Mouse (Mus musculus): ENCODE measurements at regions not wholly inside any gene's neighbourhood (a gene's known extent, or its start where the extent isn't known, plus 50 kb on each side); places are given as distances from the start of the nearest gene placed in this dataset.
"Not testable (repeated sequence)": the region's sequence is repeated elsewhere in the genome, so short reads cannot be mapped to it uniquely, and the experiment has no call there.

DNA sequence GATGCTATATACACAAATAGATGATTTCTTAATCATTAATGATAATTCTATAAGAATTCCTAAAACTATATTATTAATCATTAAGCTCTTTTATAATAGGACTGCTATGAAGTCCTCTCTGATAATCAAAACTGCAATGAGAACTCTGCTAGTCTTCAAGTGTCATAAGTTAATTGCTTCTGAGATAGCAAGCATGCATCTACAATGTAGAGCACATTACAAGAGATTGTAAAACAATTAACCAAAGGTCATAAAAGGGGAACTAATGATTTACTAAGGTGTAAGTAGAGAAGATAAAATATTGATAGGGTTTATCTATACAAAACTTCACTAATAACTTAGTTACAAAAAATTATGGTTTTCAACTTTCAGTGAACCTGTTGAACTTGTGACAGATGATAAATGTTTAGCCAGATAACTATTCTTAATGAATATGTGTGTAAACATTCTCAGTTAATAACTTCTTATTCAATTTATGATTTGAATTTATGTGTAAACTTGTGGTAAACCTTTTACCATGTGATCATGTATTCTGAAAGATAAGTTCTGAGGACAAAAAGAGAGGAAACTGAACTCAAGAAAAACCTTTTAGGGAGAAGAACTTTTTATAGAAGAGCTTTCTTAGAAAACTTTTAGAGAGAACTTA, 284.8 kb downstream of the Plod2 start:
- intact Hi-C loops (cut with DNase I): no loop called here
- DNase-seq (ENCODE audit: low spot score): no peak

DNA sequence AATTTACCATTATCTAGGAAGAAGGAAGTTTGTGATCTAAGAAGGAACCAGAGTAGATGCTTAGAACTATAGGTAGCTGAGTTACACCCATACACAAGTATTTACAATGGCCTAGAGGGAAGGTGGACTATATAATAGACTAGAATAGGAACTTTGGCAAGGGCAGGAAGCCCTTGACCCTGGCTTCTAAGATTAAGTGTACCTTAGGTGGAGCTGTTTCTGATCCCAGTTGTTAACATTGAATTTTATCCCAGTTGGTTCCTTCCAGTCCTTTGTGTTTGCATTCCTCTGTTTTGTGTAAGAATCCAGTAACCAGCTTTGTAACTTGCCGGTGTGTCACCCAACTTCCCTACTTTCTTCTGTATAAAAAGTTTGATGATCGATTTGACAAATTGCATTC, 294.1 kb downstream of the Plod2 start:
- intact Hi-C loops (cut with DNase I); DNase-seq (ENCODE audit: low spot score): not testable (repeated sequence)

DNA sequence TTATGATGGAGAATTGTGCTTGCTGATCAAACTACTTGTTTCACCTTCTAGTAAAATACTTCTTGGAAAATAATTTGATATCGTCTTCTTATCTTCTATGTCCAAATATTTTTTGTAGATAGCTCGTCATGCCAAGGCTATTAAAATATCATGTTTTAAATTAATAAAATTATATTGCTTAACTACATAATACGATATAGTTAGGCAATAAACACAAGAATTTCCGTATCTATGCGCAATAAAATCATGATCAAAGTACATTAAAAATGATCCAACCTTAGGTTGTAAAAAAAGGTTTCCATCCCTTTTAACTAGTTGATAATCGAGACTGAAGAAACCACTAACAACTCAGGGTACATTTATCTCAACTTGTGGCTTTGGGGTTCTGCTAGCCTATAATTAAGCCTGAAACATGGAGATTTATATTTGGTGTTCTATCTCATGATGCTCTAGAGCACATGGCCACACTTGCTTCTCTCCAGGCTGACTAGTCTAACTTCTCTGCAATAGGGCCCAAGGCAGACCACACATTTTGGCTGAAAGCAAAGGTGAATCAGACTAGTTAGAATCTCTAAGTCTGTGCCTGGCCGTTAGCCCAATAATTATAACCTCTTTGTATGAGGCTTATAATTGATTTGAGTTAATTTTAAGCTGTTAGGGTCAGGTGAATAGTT, 314.5 kb downstream of the Plod2 start:
- no peak for DNase-seq (ENCODE audit: low spot score)

DNA sequence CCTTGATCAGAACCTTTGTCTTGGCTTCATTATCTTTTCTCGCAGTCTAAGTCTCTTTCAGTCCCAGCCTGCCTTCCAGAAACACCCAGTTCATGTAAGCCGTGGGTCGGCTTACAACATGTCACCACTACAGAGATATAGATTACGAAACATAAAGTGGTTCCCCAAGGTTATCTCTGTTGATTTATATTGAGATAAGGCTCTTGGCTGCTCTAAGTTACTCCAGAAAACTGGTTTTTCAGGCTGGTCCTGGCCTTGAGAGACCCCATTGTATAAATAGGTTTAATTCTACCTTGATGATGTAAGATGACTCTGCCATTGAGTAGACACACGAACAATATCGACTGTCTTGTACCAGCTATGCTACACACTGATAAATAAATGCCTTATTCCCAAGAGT, 323.8 kb downstream of the Plod2 start:
- DNase-seq (ENCODE audit: low spot score): no peak
- intact Hi-C loops (cut with DNase I): no loop called here

More for the DNA sequence above, 314.5 kb downstream of the Plod2 start:
- intact Hi-C loops (cut with DNase I): no loop called here

DNA sequence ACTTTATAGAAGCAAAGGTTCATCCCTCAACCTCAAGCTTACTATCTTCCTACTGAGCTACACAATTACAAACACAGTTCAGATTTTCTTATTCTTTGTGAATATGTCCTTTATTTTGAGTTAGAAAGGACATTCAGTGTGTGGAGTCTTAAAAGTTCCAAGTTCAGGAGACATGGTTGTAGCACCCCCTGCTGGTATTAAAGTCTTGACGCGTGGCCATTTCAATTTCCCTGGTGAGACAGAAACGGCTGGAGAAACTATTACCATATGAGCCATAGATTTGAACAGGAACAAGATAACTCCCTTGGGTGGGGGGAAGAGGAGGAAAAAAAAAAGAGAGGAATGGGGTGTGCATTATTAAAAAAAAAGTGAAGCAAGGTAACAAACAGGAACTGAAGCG, 336.6 kb downstream of the Plod2 start:
- DNase-seq (ENCODE audit: low spot score): no peak

DNA sequence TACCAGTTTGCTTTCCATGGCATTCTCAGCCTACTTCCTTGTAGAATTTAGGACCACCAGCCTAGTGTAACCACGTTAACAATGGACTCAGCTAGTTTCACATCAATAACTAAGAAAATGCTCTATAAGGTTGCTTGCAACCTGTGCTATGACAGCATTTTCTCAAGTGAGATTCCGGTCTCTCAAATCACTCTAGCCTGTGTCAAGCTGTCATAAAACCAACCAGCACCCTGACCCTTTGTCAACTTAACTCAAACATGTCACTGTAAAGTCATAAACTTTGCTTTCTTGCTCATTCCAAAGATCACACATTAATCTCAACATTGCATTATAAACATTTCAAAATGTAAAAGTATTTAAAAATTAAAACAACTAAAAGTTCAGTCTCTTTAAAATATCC, 337.8 kb downstream of the Plod2 start:
- intact Hi-C loops (cut with DNase I): loop anchor here (2.0 to 10.0 kb wide), 3 partner anchors 265 to 735 kb away; no protein-coding TSS in a partner anchor
- no peak for DNase-seq (ENCODE audit: low spot score)

More for the DNA sequence above, 336.6 kb downstream of the Plod2 start:
- intact Hi-C loops (cut with DNase I): loop anchor here (2.0 to 10.0 kb wide), 3 partner anchors 264 to 734 kb away; no protein-coding TSS in a partner anchor

DNA sequence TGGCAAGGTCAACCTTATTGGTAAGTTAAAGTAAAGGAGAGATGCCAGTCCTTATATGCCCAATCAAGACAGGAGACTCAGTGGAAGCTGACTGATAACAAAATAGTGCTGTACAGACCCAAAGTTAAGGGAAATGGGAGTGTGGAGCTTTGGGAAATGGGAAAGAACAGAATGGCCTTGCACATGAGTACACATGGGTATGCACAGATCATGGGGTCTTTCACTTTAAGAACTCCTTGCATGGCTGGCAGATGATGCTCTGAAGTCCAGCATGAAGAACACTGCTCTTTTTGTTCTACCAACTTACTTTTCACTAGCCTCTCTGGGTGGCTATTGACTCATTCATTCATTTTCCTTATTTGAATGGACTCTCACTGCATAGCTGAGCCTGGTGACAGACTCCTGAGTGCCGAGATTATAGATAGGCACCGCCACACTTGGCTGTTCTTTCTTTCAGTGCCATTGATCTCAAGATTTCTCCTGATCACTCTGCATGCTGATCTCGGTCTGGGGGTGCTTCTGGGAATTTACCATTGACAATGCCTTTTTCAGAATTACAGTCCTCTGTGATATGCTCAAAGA, 340.3 kb downstream of the Plod2 start:
- intact Hi-C loops (cut with DNase I): no loop called here
- no peak for DNase-seq (ENCODE audit: low spot score)

DNA sequence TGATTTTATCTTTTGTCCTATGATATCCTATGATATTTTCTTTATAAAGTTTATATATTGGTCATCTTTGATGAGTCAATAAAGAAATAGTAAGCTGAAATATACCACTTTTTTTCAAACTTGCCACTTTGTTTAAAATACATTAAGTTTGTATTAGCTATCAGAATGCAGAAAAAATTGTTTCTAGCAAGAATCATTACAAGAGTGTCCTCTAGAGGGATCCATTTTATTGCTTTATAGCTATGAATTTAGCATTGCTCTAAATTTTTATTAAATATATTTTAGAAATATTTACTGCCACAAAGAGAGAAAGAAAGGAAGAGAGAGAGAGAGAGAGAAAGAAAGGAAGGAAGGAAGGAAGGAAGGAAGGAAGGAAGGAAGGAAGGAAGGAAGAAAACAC, 348.0 kb downstream of the Plod2 start:
- intact Hi-C loops (cut with DNase I): no loop called here

DNA sequence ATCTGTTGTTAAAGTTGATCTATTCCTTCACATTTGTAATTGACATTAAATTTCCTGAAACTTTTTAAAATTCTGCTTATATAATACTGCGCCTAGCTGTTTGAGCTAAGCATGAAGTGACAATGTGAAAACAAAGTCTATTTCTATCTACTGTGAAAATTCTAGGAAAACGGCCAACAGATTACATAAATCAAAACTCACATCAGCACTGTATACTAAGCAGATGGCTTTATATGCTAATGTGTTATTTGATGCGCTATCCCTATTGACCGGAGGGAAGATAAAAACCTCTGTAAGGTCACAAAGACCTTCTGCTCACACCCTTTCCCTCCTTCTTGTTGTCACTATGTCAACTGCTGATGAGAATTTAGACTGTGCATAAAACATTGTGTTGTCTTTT, 357.7 kb downstream of the Plod2 start:
- intact Hi-C loops (cut with DNase I): no loop called here
- no peak for DNase-seq (ENCODE audit: low spot score)

More for the DNA sequence above, 348.0 kb downstream of the Plod2 start:
- no peak for DNase-seq (ENCODE audit: low spot score)

DNA sequence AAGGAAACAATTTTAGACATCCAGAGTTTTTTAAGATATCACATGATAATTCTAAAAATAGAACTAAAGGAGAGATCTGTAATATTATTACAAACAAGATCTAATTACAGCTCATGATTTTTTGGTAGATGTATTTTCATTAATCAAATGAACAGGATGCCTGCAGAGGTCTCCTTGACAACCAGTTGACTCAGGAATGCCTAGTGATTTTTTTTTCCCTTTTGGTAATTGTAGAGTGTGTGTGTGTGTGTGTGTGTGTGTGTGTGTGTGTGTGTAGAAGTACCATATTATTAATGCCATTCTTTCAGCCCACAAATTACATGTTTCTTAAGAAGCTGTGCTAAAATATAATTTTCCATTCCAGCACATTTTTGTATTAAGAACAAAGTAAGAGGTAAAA, 365.1 kb downstream of the Plod2 start:
- no peak for DNase-seq (ENCODE audit: low spot score)
- intact Hi-C loops (cut with DNase I): no loop called here

DNA sequence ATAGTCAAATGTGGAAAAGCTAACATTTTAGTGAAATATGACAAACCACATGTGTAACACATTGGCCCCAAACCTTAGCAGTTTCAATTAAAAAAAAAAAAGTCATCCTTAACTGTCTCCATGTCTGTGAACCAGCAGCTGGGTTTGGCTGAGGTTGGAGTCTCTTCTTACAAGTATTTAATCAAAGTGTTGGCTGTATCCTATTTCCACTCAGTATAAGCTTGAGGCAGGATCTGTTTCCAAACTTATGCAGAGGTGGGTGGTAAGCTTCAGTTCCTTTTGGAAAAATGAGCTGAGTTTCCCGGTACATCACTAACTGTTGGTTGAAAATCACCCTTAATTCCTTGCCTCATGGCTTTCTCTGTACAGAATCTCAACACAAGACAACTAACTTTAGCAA, 377.4 kb downstream of the Plod2 start:
- intact Hi-C loops (cut with DNase I): no loop called here
- no peak for DNase-seq (ENCODE audit: low spot score)

DNA sequence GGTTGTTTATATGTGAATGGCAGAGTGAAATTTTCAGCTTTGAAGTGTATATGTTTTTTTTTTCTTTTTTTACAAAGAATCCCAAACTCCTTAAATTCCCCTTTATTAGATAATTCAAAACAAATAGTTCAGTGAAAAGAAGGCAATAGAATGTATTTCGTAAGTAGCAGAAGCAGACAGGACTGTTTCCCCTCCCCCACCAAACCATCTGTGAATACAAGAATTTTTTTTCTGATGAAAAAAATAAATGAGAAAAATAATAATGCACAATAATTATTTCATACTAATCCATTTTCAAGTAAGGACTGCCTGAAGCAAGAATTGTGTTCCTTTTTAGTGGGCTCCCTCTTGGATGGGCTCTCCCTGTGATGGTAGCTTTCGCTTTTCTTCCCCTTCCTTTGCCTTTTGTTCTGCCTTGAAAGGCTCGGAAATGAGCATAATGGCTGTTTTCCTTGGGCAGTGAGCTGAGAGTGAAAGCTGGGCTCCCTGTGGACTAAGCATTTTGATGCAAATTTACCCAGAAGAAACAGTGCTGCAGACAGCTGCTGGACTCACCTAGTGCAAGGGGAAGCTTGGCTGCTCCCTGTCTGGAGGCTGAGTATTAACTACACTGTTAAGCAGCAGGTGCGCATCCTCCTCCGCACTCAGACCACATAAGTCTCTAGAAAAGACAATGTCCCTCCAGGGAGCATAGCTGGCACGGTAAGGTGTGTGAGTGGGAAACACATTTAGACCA, 388.4 kb downstream of the Plod2 start:
- DNase-seq (ENCODE audit: low spot score): no peak
- intact Hi-C loops (cut with DNase I): no loop called here

DNA sequence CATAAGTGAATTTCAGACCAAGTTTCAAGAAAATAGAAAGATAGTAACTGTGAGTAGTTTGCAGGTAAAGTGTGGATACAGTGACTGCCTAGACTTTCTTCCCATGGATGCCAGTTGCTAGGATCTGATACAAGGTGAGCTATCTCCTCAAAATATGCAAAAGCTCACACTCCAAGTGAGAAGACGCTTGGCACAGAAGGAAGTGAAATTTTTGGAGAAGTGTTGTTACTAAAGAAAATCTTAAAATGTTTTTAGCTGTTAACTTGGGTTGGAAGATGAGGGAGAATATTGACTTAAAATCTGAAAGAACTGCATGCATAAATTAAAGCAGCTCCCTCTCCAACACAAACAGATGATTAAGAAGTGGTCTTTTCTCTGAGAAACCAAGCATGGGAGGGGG, 395.8 kb downstream of the Plod2 start:
- intact Hi-C loops (cut with DNase I): no loop called here

DNA sequence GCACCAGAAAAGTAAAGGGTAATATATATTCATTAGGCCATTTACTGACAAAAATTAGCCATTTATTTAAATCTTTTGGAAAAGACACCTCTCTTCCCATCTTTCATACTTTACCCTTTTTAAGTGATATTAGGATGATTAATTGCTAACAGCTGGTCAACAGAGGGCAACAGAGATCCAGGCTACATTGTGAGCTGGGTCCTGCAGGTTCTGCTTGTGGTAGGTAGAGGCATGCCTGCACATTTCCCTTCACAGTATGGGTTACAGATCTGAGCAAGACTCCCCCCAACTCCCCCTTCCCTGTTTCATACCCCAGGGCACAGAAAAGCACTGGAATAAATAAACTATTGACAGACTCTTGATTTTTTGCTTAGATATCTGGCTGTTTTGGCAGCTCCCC, 408.1 kb downstream of the Plod2 start:
- no peak for DNase-seq (ENCODE audit: low spot score)
- intact Hi-C loops (cut with DNase I): no loop called here

More for the DNA sequence above, 395.8 kb downstream of the Plod2 start:
- DNase-seq (ENCODE audit: low spot score): no peak

DNA sequence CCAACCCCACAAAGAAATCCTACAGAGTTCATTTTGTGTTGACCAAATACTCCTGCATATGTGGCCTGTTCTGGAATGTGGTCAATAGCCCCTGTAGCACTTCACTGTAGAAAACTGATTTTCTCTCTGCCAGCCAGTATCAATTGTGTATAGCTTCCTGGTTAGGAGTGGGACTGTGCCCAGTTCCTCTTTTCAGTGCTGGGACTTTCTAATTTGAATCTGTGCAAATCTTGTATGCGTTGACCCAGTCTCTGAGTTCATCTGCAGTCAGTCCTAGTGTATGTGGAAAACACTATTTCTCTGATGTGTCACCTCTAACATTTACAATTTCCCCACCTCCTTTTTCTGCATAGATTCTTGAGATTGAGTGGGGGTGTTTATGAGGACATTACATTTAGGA, 421.3 kb downstream of the Plod2 start:
- no peak for DNase-seq (ENCODE audit: low spot score)
- intact Hi-C loops (cut with DNase I): no loop called here

DNA sequence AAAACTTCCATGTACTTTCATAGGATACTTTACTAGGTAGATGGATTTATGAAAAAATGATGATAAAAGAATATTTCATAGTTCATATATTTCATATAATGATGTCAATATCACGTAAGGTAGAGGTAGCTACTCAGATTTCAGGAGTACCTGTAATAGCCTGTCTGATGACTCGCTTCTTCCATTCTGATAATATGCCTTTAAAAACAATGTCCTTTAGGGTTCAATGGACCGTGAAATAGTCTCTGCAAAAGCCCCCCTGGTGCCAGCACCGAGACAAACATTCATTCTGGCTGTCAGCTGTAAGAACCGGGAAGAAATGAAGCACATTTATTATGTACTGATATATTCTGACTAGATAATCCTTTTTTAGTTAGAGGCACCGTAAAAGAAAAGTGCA, 449.7 kb downstream of the Plod2 start:
- intact Hi-C loops (cut with DNase I): no loop called here
- no peak for DNase-seq (ENCODE audit: low spot score)

DNA sequence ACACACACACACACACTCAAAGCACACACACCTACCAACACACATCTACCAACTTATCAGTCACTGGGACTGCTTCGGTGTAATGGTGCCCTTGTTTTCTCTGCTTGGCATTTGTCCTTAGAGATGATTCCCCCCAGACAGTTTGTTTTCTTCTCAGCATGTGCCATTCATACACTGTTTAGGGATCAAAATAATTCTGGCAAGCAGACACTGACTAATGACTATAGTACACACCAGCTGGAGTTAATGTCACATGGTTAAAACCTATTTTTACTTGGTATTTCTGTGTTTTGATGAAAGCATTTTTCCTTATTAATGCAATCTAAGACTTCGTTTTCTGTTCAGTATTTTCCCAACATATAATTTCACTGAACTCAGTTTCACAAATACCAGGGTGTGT, 454.1 kb downstream of the Plod2 start:
- intact Hi-C loops (cut with DNase I): no loop called here

DNA sequence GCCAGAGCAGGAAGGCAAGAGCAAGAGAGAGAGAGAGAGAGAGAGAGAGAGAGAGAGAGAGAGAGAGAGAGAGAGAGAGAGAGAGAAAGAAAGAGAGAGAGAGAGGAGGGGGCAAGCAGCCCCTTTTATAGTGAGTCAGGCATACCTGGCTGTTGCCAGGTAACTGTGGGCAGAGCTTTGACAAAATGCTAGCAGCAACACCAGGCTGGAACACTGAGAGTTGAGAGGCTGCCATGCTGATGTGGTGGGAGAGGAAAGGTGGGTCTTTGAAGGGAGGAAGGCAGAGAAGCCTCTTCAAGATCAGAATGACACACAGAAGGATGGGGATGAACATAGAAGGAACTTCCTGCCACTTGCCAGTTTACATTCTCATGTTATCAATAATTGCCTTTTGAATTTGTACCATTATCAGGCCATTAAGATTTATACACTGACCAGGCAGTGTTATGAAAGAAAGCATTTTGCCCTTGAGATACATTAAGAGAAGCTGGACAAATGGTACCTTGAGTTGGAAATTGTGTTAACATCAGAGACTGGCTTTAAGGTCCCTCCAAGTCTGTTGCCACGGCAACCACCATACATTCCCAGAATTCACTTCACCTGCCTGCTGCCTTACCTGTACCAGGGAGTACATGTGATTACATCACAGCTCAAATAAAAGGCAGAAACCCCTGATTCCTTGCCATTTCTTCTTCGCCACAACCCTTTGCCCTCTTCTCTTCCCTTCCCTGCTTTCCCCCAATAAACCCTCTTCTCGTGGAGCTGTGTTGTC, 463.3 kb downstream of the Plod2 start:
- no peak for DNase-seq (ENCODE audit: low spot score)
- intact Hi-C loops (cut with DNase I): no loop called here

More for the DNA sequence above, 454.1 kb downstream of the Plod2 start:
- DNase-seq (ENCODE audit: low spot score): no peak

DNA sequence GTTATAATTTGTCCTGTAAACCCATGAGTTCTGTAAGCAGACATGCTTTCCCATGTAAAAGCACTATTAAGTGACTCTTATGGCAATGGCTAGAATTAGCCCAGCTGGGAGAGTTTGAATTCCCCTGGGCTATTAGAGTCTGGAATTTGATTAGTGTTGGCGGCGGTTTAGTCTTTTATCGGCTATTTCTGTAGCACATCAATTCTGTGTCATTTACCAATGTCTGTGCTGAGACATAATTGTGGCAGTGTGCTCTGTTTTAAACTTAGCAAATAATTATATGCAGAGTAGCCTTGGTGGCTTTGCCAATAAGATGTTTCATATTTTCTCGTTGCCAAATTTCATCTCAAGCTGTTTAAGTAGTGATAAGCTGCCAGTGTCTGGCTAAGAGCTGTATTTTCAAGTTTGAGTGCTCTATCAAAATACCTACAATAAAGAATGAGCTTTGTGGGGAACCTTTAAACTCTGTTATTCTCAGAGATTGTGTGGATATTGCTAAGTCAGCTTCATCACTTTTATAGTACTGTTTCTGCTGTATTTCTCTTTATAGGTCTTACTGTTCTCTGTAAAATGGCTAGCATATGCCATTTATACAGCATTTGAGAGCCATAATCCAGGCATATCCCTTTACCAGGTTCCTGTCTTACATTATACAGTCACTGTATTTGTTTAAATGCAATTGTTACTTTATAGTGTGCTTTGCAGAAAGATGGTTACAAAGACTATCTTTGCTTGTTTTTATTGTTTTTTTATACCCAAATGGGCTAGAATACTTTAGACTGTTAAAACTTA, 466.7 kb downstream of the Plod2 start:
- no peak for DNase-seq (ENCODE audit: low spot score)

More for the DNA sequence above, 466.7 kb downstream of the Plod2 start:
- intact Hi-C loops (cut with DNase I): no loop called here
